Mouse (Mus musculus) ES-CJ7 (cell line): ENCODE results near the gene Gm44790.

Source experiments
- DNase-seq: peaks from one replicate; pipeline ENCODE4 v3.0.0; 2011; ENCODE audit warnings: low read depth, low spot score

Gm44790 gene

DNA sequence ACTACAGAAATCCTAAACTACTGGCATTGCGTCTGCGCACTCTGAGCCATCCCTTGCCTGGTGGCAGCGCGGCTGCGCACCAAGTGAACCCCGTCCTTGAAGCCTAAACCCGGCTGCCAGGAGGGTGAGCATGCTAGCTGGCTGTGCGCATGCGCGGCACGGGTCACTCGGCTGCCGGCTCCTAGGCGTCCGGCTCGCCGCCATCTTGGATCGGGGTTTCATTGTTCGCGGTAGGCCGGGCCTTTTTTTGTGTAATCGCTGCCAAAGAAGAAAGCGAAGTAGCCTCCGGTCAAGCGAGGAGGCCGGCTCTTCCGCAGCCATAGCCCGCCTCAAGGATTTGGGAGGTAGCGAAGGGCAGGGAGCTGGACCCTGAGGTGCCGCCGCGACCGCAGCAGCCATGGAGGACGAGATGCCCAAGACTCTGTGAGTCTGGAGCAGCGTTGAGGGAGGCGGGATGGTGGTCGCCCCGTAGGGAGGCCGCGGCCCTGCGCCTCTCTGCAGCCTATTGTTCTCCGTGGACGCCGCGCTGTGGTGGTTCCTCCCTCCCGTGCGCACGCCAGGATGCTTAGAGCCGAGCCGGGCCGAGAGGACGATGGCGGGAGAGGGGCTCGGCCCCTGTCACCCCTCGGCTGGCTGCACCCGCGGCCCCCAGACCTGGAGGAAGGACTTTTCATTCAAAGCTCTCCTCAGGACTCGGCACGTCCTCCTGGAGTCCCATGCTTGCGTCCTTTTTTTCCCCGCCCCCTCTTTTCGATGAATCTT lies 22.2 kb upstream of the Gm44790 start, which contains the start of gene Tia1:
Tia1 (plus strand) TSS at position 120 of the 762 bp plus-strand sequence.
- peak; percentile 99 for DNase-seq

DNA sequence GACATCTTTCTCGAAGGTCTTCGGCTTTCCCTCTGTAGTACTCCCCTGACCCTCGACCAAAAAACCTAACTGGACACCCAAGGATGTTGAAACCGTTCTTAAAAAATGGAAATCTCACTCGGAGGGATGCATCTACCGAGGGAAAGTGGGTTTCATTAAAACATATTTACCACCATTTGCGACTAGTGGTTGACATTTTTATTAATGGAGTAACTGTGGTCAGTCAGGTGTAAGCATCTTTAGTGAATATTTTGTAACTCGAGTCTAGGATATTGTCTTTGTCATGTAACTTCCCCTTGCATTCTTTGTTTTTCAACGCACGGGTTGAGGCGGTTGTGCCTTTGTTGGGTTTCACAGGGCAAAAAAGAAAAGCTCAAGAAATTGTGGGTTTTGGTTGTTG lies 21.5 kb upstream of the Gm44790 start:
- peak; percentile 47 for DNase-seq

DNA sequence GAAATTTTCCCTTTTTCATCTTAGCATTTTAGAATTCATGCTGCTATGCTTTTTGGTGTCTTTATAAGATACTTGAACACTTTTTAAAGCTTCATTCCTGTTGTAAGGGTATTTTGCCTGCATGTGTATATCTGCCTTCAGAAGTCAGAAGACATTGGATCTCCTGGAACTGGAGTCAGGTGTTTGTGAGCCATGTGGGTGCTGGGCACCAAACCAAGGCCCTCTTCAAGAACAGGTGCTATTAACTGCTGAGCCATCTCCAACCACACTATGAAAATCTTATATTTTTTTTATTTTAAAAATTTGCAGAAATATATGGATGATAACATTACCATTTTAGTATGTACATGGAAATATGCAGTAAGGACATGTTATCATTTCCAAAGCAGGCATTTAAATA lies 20.2 kb upstream of the Gm44790 start:
- no peak for DNase-seq

DNA sequence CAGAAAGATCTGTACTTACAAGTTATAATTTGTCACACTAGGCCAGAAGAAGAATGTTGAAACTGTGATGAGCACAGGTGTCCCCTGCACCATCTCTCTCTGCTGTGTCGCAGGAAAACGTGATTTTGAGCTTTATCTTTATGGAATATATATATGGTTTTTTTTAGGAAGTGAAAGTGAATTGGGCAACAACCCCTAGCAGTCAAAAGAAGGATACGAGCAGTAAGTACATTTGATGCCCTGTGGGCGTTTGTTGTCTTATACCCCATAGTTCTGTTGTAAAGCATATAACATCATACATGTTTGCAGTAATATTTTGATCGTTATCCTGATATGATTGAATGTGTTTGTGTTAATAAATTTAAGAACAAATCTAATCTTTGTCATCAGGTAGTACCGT lies 7.7 kb upstream of the Gm44790 start:
- DNase-seq, result no peak

DNA sequence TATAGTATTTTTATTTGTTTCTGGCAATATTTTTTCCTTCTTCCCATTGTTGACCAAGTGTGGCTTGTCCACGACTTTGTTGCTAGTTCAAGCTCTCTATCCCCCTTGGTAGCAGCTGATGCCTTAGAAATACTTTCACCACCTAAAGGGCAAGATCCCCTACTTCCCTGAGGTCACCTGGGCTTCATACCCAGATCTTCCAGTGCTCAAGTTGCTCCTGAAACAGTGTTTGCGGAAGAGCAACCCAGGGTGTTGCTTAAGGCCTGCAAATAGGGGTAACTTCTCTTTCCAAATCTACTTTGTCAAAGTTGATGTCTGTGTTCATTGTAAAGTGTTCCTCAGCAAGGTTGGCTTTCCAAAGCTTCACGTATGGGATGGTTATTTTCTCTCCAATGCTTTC lies 7.2 kb upstream of the Gm44790 start:
- no peak for DNase-seq

DNA sequence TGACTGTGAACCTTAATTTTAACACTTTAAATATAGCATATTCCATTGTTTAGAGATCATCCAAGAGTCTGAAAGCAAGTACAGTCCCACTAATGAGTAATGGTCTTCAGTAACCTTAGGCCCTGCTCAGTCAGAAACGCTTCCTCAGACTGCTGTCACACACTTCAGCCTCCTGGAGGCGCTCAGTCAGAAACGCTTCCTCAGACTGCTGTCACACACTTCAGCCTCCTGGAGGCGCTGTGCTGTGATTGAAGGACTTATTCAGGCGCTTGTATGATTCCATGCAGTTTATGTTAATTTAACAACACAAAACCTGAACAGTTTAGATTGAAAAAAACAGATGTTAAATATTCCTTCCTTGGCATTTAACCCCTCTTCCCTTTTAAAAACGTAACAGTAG lies 6.0 kb upstream of the Gm44790 start:
- peak; percentile 82 for DNase-seq

DNA sequence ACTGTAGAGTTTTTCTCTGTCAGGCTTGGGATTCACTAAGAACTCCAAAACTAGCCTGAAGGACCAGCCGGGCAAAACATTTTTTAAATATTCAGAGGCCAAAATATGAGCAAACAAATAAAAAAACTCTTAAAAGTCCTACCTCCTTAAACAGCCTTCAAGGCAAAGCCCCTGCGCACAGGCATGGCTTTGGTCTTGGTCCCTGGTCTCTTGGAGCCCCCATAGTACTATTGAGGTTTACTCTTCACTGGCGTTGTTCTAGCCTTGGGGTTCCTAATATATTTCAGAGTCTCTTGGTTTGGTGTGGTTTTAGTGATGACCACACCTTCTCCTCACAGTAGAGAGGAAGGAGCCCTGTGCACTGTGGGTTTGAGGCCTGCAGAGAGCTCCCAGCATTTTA lies 5.1 kb downstream of the Gm44790 start:
- DNase-seq, result no peak

DNA sequence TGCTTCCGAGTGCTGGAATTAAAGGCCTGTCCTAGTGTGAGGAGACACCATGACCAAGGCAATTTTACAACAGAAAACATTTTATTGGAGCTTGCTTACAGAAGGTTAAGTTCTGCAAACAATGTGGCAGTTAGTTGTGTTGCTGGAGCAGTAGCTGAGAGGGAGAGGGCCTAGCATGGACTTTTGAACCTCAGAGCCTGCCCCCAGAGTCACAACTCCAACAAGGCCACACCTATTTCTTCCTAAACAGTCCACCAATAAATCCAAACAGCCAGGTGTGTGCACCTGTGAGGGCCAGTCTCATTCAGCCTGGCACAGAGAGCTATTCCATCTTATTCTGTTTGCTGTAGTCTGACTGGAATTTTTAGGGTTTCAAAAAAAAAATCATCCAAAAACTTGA lies 7.2 kb downstream of the Gm44790 start:
- DNase-seq, result no peak

DNA sequence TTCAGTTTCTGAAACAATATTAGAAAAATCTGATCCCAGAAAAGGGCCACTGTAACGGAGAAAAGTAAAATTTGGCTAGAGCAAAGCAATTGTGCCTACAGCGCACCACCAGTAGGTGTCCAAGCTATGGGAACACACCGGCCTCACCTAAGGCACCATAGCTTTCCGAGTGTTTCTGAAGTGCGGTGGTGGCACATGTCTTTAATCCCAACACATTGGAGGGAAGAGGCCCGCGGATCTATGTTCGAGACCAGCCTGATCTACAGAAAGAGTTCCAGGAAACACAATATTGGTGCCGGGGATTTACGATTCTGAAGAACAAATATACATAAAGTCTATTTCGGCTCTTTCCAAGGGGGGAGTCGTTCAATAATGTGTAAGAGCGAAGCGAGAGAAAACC lies 11.3 kb downstream of the Gm44790 start:
- DNase-seq, result peak; percentile 88

DNA sequence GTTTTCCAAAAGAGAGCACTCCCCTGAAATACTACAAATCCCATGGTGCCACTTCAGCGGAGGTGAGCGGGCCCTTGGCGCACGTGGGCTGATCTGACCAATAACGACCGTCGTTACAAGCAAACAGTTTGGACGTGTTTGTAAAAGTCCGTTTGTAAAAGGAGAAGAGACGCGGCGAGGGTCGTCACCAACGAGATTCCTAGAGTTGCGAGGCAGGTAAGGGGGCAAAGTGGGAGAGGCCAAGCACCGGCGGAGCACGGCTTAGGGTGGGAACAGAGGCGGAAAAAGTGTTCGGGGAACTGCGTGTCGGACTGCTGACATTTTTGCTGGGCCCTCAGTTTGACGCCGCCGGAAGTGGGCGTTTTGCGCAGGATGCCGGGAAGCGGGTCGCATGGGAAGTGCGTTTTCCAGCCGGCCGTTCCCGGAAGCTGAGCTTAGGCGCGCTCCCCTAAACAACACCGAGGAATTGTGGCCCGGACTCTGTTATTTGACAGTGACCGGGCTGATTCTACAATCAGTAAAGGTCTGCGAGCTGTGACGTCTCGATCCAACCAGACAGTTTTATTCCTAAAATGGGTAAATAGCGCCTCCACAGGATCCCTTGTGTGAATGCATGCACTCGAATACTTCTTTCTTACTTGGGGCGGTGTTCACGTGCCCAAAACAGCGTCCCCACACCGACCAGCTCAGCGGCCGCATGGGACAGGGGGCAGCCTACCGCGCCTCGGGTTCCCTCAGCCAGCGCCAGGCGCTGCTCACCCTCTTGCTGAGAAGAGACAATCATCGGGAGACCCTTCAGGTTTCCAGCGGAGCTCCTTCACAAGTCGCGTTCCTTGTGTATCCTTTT lies 12.0 kb downstream of the Gm44790 start, which contains the start of gene C87436:
C87436 (plus strand) TSS at position 103 of the 847 bp plus-strand sequence.
- peak; percentile 98 for DNase-seq

DNA sequence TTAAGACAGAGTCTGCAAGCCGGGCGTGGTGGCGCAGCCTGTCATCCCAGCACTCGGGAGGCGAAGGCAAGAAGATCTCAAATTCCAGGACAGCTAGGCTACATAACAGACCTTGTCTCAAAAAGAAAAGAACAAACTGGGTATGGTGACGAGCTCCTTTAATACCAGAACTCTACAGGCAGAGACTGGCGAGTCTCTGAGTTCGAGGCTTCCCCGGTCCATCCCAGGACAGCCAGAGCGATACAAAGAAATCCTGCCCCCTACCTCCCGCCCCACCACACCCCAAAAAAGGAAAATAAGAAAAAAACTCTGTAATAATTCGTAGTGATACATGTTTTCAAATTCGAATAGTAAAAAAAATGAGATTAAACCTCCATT lies 12.7 kb downstream of the Gm44790 start:
- no peak for DNase-seq

DNA sequence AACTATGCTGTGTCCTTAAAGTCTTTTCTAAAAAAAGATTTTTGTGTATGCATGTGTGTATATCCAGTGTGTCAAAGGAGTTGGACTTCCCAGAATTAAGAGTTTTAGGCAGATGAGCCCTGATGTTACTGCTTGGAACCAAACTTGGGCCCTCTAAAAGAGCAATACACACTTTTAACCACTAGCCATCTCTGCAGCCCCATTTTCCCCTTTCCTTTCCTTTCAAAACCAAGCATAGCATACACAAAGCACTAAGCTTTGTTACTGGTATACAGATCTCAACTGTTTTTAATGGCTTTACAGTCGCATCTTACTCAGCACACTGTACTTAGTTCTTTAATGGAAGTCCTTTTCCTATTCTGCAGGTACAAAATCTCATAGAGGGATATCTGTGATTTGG lies 13.1 kb downstream of the Gm44790 start:
- DNase-seq, result no peak

DNA sequence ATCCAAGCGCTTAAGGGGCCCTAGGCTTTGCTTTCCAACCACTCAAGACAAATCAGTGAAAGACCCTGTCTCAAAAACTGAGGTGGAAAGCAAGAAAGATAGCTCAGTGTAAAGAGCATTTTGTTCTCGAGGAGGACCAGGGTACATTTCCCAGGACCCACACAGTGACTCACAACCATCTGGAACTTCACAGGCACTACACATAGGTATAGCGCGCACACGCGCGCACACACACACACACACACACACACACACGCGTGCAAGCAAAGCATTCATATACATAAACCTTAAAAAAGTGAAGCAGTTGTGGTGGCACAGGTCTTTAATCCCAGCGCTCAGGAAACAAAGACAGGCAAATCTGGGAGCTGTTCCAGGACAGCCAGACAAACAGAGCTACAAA lies 15.1 kb downstream of the Gm44790 start:
- no peak for DNase-seq

DNA sequence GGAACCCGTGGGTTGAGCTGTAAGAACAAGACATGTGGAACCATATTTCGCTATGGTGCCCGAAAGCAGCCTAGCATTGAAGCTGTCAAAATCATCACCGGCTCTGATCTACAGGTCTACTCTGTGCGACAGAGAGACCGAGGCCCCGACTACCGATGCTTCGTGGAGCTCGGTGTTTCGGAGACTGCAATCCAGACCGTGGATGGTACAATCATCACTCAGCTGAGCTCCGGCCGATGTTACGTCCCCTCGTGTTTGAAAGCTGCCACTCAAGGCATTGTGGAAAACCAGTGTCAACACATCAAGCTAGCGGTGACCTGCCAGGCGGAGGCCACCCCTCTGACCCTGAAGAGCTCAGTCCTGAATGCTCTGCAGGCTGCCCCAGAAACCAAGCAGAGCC lies 19.1 kb downstream of the Gm44790 start:
- no peak for DNase-seq

DNA sequence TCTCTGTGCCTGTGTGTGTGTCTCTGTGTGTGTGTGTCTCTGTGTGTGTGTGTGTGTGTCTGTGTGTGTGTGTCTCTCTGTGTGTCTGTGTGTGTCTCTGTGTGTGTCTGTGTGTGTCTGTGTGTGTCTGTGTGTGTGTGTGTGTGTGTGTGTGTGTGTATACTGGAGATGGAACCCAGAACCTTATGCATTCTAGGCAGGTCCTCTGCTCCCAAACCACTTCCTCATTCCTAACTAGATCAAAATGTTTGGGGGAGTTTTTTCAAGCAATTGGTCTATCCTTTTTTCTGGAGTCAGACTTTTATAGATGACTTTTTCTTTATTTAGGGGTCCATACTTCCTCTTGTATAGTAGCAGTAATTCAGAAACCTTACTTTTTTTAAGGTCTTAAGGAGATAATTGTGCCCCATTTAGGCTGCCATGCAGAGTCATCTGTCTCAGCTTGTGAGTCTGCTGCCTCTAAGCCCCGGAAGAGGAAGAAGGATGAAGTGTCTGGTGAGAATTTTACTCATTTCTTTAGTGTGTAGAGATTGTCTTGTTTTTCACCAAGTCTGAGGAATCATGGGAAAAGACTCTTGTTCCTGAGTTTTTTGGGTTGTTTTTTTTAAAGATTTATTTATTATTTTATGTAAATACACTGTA lies 20.6 kb downstream of the Gm44790 start:
- DNase-seq, result no peak

DNA sequence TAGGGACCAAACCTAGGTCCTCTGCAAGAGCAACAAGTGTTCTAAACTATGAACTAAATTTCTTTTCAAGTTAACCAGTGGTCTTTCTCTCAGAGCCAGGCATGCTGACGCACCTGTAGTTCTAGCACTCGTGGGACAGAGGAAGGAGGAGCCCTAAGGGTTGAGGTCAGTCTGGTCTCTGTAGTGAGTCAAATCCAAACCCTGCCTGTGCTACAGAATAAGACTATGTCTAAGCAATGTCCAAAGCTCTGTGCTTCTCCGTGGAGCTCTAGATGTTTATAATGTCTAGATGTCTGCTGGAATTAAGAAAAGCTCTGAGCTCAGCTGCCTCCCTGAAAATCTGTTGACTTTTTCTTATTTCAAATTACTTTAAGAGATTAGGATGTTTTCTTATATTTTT lies 30.3 kb downstream of the Gm44790 start:
- DNase-seq, result no peak

DNA sequence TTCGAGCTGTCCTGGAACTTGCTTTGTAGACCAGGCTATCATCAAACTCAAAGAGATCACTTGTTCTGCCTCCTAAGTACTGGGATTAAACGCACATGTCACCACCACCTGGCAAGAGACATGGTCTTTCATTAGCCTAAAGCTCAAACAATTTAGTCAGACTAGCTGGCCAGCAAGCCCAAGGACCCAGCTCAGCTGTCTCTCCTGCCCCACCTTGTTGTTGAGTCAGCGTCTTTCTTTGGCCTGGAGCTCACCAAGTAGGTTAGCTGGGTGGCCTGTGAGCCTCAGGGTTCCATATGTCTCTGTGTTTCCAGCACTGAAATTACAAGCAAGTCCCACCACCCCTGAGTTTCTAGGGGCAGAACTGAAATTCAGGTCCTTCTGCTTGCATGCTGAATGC lies 36.6 kb downstream of the Gm44790 start:
- DNase-seq, result no peak

DNA sequence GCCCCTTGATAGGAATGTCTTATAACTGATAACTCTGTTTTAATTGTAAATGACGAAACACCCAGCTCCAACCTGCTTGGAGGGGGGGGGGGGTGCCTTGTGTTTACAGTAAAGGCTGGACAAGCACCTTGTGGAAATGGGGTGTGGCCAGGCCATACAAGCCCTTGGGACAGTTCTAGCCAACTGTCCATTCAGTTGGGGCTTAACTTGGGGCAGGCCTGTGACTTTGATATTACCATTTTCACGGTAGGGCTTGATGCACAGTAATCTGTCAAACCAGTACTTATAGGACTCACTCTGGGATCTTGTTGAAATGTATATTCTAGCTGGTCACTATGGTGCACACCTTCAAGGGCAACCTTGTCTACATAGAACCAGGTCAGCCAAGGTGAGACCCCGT lies 44.9 kb downstream of the Gm44790 start:
- no peak for DNase-seq

DNA sequence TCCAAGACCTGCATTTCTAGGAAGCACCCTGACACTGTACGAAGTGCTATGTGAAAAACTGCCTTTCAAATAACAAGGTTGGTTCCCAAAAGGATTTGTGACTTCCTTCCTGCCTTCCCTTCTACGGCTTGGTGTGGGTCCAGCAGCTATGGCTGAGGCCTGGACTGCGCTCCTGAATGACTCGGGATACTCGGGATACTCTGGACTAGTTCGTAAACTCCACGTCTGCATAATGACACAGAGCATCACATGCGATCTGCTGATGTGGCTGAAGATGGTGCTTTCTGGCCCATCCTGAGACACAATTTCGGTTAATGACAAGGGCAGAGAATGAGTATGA lies 45.3 kb downstream of the Gm44790 start:
- DNase-seq, result no peak

DNA sequence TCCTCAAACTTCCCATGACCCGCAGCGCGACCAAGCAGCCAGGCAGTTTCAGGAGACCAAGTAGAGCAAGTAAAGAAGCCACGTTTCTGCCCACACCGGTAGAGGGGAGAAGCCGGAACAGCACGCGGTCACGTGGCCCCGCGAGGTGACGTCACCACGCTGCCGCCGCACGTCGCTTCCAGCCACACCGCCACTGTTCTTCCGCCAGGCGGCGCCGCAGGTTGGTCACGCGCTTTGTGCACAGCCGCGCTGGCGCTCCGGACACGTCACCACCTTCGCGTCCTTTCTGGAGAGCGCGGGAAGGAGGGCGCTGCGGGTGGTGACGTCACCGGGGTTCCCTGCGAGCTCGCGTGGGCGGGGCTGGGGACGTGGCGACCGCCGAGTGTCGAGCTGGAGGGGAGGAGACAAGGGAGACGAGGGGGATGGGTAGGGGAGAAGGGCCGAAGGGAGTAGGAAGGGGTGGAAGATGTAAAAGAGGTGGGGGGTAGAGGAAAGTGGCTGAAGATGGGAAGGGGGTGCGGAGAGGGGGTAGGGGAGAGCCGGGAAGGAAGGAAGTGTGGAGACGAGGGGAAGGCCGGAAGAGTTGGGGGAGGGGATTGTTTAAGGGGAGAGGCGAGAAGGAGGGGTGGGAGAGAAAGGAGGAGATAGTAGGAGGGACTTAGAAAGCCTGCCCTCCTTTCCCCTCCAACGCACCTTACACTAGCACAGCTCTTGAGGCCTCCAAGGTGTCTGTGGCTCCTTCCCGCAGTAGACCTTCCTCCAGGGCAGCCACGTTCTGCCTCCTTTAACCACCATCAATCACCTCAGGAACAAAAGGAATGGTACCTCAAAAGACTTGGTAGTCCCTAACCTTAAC lies 45.9 kb downstream of the Gm44790 start:
- peak; percentile 100 for DNase-seq

DNA sequence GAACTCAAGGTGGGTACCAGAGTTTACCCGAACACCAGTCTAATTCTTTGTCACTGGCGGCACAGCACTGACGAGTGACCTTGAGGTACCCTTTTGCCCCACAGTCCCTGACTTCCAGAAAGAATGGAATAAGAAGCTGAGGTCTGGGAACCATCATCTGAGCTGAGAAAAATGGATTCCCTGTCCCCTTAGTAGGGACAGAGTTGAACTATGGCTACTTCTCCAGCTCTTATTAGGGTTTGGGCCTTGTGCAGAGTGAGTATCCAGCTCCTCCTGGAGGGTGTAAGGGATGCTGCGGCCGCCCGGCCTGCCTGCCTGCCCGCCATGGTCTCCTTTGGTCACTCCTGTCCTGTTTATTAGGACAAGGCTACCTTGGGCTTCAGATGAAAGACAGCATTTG lies 46.6 kb downstream of the Gm44790 start:
- DNase-seq, result no peak

DNA sequence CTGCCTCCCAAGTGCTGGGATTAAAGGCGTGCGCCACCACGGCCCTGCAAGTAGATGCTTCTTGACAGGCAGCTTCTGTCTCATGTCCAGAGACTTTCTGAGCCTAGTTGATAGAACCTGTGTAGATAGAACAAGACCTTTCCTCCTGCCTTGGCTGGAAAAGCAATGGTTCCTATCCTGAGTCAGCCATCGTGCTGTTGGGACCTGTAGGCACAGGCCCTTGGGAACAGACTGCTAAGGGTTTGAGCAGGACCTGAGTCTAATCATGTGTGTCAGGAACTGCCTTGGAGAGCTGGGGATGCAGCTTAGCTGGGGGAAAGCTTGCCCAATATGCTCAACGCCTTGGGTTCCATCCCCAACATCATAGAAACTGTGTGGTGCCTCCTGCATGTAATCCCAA lies 47.6 kb downstream of the Gm44790 start:
- DNase-seq, result no peak
